30 mouse cellular contexts compared by ENCODE assay signal in the genomic region with DNA sequence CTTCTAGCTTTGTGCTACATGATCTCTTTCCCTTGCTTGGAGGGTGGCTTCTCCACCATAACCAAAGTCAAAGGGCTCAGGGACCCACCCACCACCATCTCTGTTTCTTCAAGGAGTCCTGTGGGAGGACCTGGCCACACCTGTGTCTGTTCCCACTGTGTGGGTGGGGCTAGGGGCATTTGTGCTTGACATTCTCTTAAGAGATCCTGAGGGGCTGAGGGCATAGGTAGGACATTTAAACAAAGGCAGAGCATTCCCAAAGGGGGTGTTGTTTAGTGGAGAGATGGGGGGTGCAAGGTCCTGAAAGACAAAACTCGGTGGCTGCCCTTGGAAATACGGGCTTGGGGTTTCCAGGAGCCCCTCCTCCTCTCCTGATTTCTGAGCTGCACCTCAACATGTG. TPM values are rescaled to one million over a fixed set of nuclear protein-coding genes. Genes with fewer than 3 reads are reported as not detected.
DNase-seq lines count a peak whose midpoint lies in the region; ATAC-seq and TF ChIP-seq lines count a peak whose summit lies in the region.
"Had no signal": no experiment of that assay in that cellular context is flagged by ENCODE, and none has a peak within 500 bp of the region (broad histone marks: within the 10 kb centered on the region; RNA-seq: fewer than 3 reads in every experiment).

No protein-coding gene starts in this region.

- TF ChIP-seq POLR2A in ES-Bruce4 (IDR thresholded peaks at IDR 0.05; ENCODE audit: insufficient read depth, low read length), result no peak

- no peaks in the 10 kb centered on the region for H3K9me3 ChIP-seq in midbrain, embryonic 11.5 days (ENCODE audit: control insufficient read depth, low read length)
- H3K9me3 ChIP-seq in midbrain, embryonic 14.5 days (ENCODE audit: control insufficient read depth, low read length), result no peaks in the 10 kb centered on the region
- no peaks in the 10 kb centered on the region for H3K9me3 ChIP-seq in ES-Bruce4 (replicated peaks; ENCODE audit: control insufficient read depth, insufficient read depth, low read length, poor library complexity, severe bottlenecking)
- H3K9me3 ChIP-seq in embryonic facial prominence, embryonic 10.5 days, result no peaks in the 10 kb centered on the region
- H3K9me3 ChIP-seq: embryonic facial prominence, embryonic 13.5 days; forebrain, embryonic 12.5 days; forebrain, embryonic 15.5 days; heart, embryonic 12.5 days; heart, embryonic 15.5 days had no signal

- no peak overlapping the region for H3K4me2 ChIP-seq in midbrain, embryonic 11.5 days
- H3K4me2 ChIP-seq in midbrain, embryonic 14.5 days (ENCODE audit: low read length), result no peak overlapping the region
- H3K4me2 ChIP-seq: embryonic facial prominence, embryonic 13.5 days; forebrain, embryonic 12.5 days; forebrain, embryonic 15.5 days; heart, embryonic 12.5 days; heart, embryonic 15.5 days; hindbrain, embryonic 14.5 days had no signal

- no peaks in the 10 kb centered on the region for H3K27me3 ChIP-seq in midbrain, embryonic 11.5 days (ENCODE audit: control insufficient read depth, insufficient read depth, low read length)
- H3K27me3 ChIP-seq in midbrain, embryonic 14.5 days (ENCODE audit: control insufficient read depth, insufficient read depth, low read length), result no peaks in the 10 kb centered on the region
- no peaks in the 10 kb centered on the region for H3K27me3 ChIP-seq in ES-Bruce4 (ENCODE audit: control insufficient read depth, insufficient read depth, low read length, poor library complexity, severe bottlenecking)
- H3K27me3 ChIP-seq in embryonic facial prominence, embryonic 10.5 days (replicated peaks; ENCODE audit: low read depth, poor library complexity, severe bottlenecking), result no peaks in the 10 kb centered on the region
- H3K27me3 ChIP-seq: embryonic facial prominence, embryonic 13.5 days; forebrain, embryonic 15.5 days; heart, embryonic 12.5 days; heart, embryonic 15.5 days; Patski had no signal

- no peaks in the 10 kb centered on the region for H3K36me3 ChIP-seq in midbrain, embryonic 11.5 days (ENCODE audit: control insufficient read depth, insufficient read depth, low read length)
- H3K36me3 ChIP-seq in midbrain, embryonic 14.5 days (ENCODE audit: control insufficient read depth, insufficient read depth, low read length), result no peaks in the 10 kb centered on the region
- H3K36me3 ChIP-seq in ES-Bruce4 (ENCODE audit: control insufficient read depth, insufficient read depth, low read length, poor library complexity, severe bottlenecking), result no peaks in the 10 kb centered on the region
- H3K36me3 ChIP-seq in embryonic facial prominence, embryonic 10.5 days (replicated peaks), result no peaks in the 10 kb centered on the region
- H3K36me3 ChIP-seq: embryonic facial prominence, embryonic 13.5 days; forebrain, embryonic 12.5 days; forebrain, embryonic 15.5 days; G1E; heart, embryonic 12.5 days; heart, embryonic 15.5 days had no signal

- H3K4me1 ChIP-seq in midbrain, embryonic 11.5 days (ENCODE audit: control insufficient read depth, insufficient read depth, low read length), result peaks cover 4% of the 10 kb centered on the region; the same call in 1 of the 2 replicates
- peaks cover 14% of the 10 kb centered on the region; the same call in 1 of the 2 replicates for H3K4me1 ChIP-seq in midbrain, embryonic 14.5 days (ENCODE audit: control insufficient read depth, insufficient read depth, low read length)
- peaks cover 12% of the 10 kb centered on the region for H3K4me1 ChIP-seq in ES-Bruce4 (ENCODE audit: control insufficient read depth, insufficient read depth, low read length)
- peaks cover 7% of the 10 kb centered on the region; the same call in 1 of the 2 replicates for H3K4me1 ChIP-seq in embryonic facial prominence, embryonic 10.5 days
- H3K4me1 ChIP-seq: heart, embryonic 15.5 days had no signal

- WGBS in midbrain, embryonic 11.5 days, result 75% methylated on average over 2 of the region's 2 CpGs
- WGBS in midbrain, embryonic 14.5 days, result 82% methylated on average over 2 of the region's 2 CpGs
- WGBS in embryonic facial prominence, embryonic 10.5 days, result 66% methylated on average over 2 of the region's 2 CpGs

- TF ChIP-seq CTCF in ES-Bruce4 (IDR thresholded peaks at IDR 0.05; ENCODE audit: low read depth, low read length), result no peak

- H3K9ac ChIP-seq in midbrain, embryonic 11.5 days (ENCODE audit: low read length), result no peak overlapping the region
- no peak overlapping the region for H3K9ac ChIP-seq in midbrain, embryonic 14.5 days (replicated peaks; ENCODE audit: low read length)
- H3K9ac ChIP-seq in ES-Bruce4 (ENCODE audit: low read depth, poor library complexity, severe bottlenecking), result no peak overlapping the region
- H3K9ac ChIP-seq: embryonic facial prominence, embryonic 13.5 days; forebrain, embryonic 12.5 days; forebrain, embryonic 15.5 days; heart, embryonic 12.5 days; heart, embryonic 15.5 days; hindbrain, embryonic 14.5 days had no signal

- H3K27ac ChIP-seq in midbrain, embryonic 11.5 days (ENCODE audit: low read depth, low read length), result no peak overlapping the region
- H3K27ac ChIP-seq in midbrain, embryonic 14.5 days (replicated peaks; ENCODE audit: low read depth, low read length), result no peak overlapping the region
- peak overlapping the region; percentile 82 for H3K27ac ChIP-seq in ES-Bruce4 (ENCODE audit: insufficient read depth, low read length)
- H3K27ac ChIP-seq in embryonic facial prominence, embryonic 10.5 days (replicated peaks), result no peak overlapping the region
- H3K27ac ChIP-seq: embryonic facial prominence, embryonic 13.5 days; forebrain, embryonic 12.5 days; forebrain, embryonic 15.5 days; heart, embryonic 15.5 days; hindbrain, embryonic 14.5 days; hindbrain, postnatal 0 days had no signal

- peak; percentile 54 for DNase-seq in midbrain, embryonic 11.5 days (ENCODE audit: low spot score, missing footprints)
- no peak for DNase-seq in midbrain, embryonic 14.5 days
- DNase-seq in R1 (ENCODE audit: low read depth, low spot score), result peak; percentile 99
- DNase-seq in heart, postnatal 4 days, result no peak
- no peak for DNase-seq in embryonic facial prominence, embryonic 10.5 days (ENCODE audit: low spot score)
- DNase-seq: adrenal gland, postnatal 14 days; cerebellum, adult 11 months; cerebellum, adult 2 months; cerebellum, adult 9-11 months; cerebellum, postnatal 25 days; gastrocnemius, postnatal 10 days; heart, adult 11 months; heart, postnatal 10 days; heart, postnatal 36 days; kidney, adult 18-20 months had no signal

- ATAC-seq in midbrain, embryonic 11.5 days (ENCODE audit: low FRiP score), result no peak
- no peak for ATAC-seq in midbrain, embryonic 14.5 days (ENCODE audit: low FRiP score, low TSS enrichment)
- no peak for ATAC-seq in megakaryocyte, adult 5-6 weeks (ENCODE audit: poor library complexity, severe bottlenecking)
- ATAC-seq: CD4-positive, CD25-positive, alpha-beta regulatory T cell, adult 4 months; forebrain, embryonic 15.5 days; hindbrain, postnatal 0 days; inflammation-experienced regulatory T-cells, adult 6 months; intestine, embryonic 16.5 days; Patski had no signal

- H3K4me3 ChIP-seq in midbrain, embryonic 11.5 days (ENCODE audit: low read depth, low read length), result no peak overlapping the region
- H3K4me3 ChIP-seq in midbrain, embryonic 14.5 days (replicated peaks; ENCODE audit: low read depth, low read length), result no peak overlapping the region
- H3K4me3 ChIP-seq in ES-Bruce4 (ENCODE audit: low read depth, low read length), result no peak overlapping the region
- no peak overlapping the region for H3K4me3 ChIP-seq in embryonic facial prominence, embryonic 10.5 days
- H3K4me3 ChIP-seq: embryonic facial prominence, embryonic 13.5 days; erythroblast, embryonic 14.5 days; forebrain, embryonic 12.5 days; forebrain, embryonic 15.5 days; heart, embryonic 12.5 days; heart, embryonic 15.5 days had no signal

- TF ChIP-seq EP300 in ES-Bruce4 (IDR thresholded peaks at IDR 0.05; ENCODE audit: insufficient read depth, low read depth, low read length), result peak; percentile 90

RNA-seq across cellular contexts. Expression of a gene that starts 23.3 kb away (rescaled TPM):
- 45.8 and 47.3 TPM in 2 replicates for polyA plus RNA-seq in midbrain, embryonic 11.5 days (2014; fragmentation: Nextera tagmentation; extraction: Ambion mirVana)
- polyA plus RNA-seq in midbrain, embryonic 14.5 days (2014; fragmentation: Nextera tagmentation; extraction: Ambion mirVana), result 50.8 and 72.4 TPM in 2 replicates
- polyA plus RNA-seq in ES-Bruce4 (2011; ENCODE audit: insufficient read depth, insufficient read length, low read depth, missing spikeins), result 80.9 and 98.7 TPM in 2 replicates
- total RNA-seq in heart, postnatal 4 days (2021), result 100 to 1,000 TPM; 140 to 147 TPM
- 44.0 and 49.6 TPM in 2 replicates for polyA plus RNA-seq in embryonic facial prominence, embryonic 10.5 days (2016; fragmentation: Nextera tagmentation; extraction: Ambion mirVana)
- total RNA-seq in megakaryocyte, adult 5-6 weeks (2015), result 0.38 and 1.8 TPM in 2 replicates
- 0.16 and 0.22 TPM in 2 replicates for total RNA-seq in megakaryocyte, adult 5-6 weeks (2017)
- polyA plus RNA-seq: G1E had no signal

RNA-seq across cellular contexts. Expression of a gene that starts 27.6 kb away (rescaled TPM):
- 223 and 239 TPM in 2 replicates for polyA plus RNA-seq in midbrain, embryonic 11.5 days (2014; fragmentation: Nextera tagmentation; extraction: Ambion mirVana)
- polyA plus RNA-seq in midbrain, embryonic 14.5 days (2014; fragmentation: Nextera tagmentation; extraction: Ambion mirVana), result 99.1 and 114 TPM in 2 replicates
- polyA plus RNA-seq in ES-Bruce4 (2011; ENCODE audit: insufficient read depth, insufficient read length, low read depth, missing spikeins), result 152 and 161 TPM in 2 replicates
- 10 to 100 TPM; 70.1 to 76.5 TPM for total RNA-seq in heart, postnatal 4 days (2021)
- polyA plus RNA-seq in embryonic facial prominence, embryonic 10.5 days (2016; fragmentation: Nextera tagmentation; extraction: Ambion mirVana), result 196 and 197 TPM in 2 replicates
- 152 and 195 TPM in 2 replicates for total RNA-seq in megakaryocyte, adult 5-6 weeks (2015)
- 146 and 152 TPM in 2 replicates for total RNA-seq in megakaryocyte, adult 5-6 weeks (2017)

Comparison
In these comparisons a context has a peak if more than half of its experiments do, and no peak if none do; other contexts are left out.
1. DNase-seq: peak in midbrain, embryonic 11.5 days (single experiment) and R1 (single experiment); none in midbrain, embryonic 14.5 days (single experiment), heart, postnatal 4 days (single experiment) and embryonic facial prominence, embryonic 10.5 days (single experiment).